Mouse (Mus musculus): ENCODE results near the gene Tubb2a. TPM values are rescaled to one million over a fixed set of nuclear protein-coding genes. Genes with fewer than 3 reads are reported as not detected.
A peak's percentile ranks its signal among the peaks of the same experiment; 100 is the strongest.

The Tubb2a gene
- polyA plus RNA-seq, 1 experiment from 2014 or later, result 197 TPM

DNA sequence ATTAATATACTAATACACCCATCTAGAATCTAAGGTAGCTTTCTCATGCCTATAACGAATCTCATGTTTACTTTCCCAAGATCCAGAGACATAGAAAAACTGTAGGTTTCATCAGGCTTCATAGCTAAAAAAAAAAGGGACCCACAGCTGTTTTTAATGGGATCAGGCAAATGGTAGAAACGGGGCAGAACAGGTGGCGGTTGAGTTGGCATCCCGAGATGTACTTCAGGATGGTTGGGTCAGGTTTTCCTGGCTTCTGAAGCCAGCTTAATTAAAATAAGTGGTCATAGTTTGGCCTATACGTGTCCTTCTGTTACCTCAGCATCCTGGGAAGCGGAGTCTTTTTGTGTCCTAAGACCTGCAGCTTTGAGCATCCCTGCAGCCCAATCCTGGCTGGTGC lies 6.0 kb downstream of the Tubb2a start:
- 0 out of 2 replicates have a peak, but pooled peaks cover 4% of the 10 kb centered on the region for H3K36me3 ChIP-seq
- WGBS, result 84% methylated on average over 6 of the region's 6 CpGs
- peaks cover 7% of the 10 kb centered on the region for H3K4me1 ChIP-seq

DNA sequence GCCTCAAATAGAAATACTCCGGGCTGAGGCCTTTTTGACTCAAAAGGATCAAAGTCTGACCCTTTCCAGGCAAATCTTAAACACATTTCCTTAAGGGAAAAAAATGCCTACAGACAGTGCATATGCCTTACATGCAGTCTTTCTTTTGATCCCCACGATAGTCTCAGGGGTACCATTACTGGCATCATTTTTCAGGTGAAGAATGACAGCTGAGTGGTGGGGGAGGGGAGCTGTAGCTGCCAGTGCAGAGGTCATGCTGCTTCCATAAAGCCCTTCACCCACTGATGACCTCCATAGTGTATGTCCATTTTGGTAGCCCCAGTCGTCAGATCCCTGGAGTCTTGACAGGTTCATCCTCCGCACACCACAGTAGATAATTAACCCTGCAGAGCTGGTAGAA lies 7.5 kb downstream of the Tubb2a start:
- no peak overlapping the region for H3K27ac ChIP-seq
- H3K27me3 ChIP-seq, result no peaks in the 10 kb centered on the region
- H3K9me3 ChIP-seq, result no peaks in the 10 kb centered on the region
- H3K36me3 ChIP-seq, result 0 out of 2 replicates have a peak, but pooled peaks cover 4% of the 10 kb centered on the region
- H3K4me1 ChIP-seq, result no peaks in the 10 kb centered on the region
- H3K9ac ChIP-seq, result no peak overlapping the region
- no peak overlapping the region for H3K4me2 ChIP-seq
- no peak overlapping the region for H3K4me3 ChIP-seq
- no peak for ATAC-seq (ENCODE audit: borderline replicate concordance, extremely low read depth, low FRiP score, low TSS enrichment)
- WGBS, result 27% methylated on average over 4 of the region's 4 CpGs

More for the DNA sequence above, 6.0 kb downstream of the Tubb2a start:
- Histone ChIP-seq H3K9ac (no peak overlapping the region), H3K9me3 (no peaks in the 10 kb centered on the region), H3K4me3 (no peak overlapping the region), H3K27ac (no peak overlapping the region), H3K27me3 (no peaks in the 10 kb centered on the region), H3K4me2 (no peak overlapping the region)
- no peak for ATAC-seq (ENCODE audit: borderline replicate concordance, extremely low read depth, low FRiP score, low TSS enrichment)

DNA sequence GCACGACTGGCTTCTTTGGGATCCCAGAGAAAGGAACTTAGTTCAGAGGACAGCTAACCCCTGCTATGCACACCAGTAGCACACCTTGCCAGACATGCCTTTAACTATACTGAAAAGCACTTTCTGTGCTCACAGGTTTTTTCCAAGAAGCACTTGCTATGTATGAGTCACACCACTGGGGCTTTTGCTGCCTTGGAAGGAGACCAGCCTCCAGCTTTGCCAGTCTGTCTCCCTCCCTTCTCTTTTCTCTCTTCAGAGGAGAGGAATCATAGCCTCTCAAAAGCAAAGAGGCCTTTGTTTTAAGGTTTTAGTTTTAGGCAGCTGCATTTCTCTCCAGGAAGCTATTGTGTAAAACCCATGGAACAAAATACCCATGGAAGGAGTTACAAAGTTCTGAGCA lies 11.5 kb downstream of the Tubb2a start:
- 49% methylated on average over 1 of the region's 1 CpGs for WGBS
- Histone ChIP-seq H3K27me3 (no peaks in the 10 kb centered on the region), H3K27ac (no peak overlapping the region), H3K4me1 (no peaks in the 10 kb centered on the region), H3K4me2 (no peak overlapping the region), H3K4me3 (no peak overlapping the region), H3K9me3 (no peaks in the 10 kb centered on the region), H3K9ac (no peak overlapping the region), H3K36me3 (no peaks in the 10 kb centered on the region)
- no peak for ATAC-seq (ENCODE audit: borderline replicate concordance, extremely low read depth, low FRiP score, low TSS enrichment)

DNA sequence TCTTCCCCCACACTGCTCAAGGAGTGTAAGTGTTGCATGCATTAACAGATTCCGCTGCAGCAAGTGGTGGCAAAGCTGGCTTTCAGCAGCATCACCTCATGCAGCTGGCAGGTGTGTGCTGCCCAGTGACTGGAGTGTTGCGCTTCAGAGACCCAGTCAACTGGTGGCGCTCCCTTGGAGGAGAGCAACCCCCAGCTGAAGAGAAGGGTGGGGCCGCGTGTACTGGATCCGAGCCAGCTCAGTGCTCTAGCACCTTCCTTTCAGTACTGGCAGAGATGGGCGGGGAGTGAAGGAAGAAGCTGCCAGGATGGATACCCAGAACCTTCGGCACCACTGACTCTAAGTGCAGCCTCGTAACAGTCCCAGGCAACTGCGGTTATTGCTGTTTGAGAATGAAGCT lies 15.3 kb downstream of the Tubb2a start:
- Histone ChIP-seq H3K27ac (no peak overlapping the region), H3K9me3 (no peaks in the 10 kb centered on the region), H3K4me3 (no peak overlapping the region), H3K4me1 (no peaks in the 10 kb centered on the region), H3K9ac (no peak overlapping the region), H3K27me3 (no peaks in the 10 kb centered on the region), H3K4me2 (no peak overlapping the region), H3K36me3 (0 out of 2 replicates have a peak, but pooled peaks cover 8% of the 10 kb centered on the region)
- no peak for ATAC-seq (ENCODE audit: borderline replicate concordance, extremely low read depth, low FRiP score, low TSS enrichment)
- WGBS, result 76% methylated on average over 10 of the region's 10 CpGs

DNA sequence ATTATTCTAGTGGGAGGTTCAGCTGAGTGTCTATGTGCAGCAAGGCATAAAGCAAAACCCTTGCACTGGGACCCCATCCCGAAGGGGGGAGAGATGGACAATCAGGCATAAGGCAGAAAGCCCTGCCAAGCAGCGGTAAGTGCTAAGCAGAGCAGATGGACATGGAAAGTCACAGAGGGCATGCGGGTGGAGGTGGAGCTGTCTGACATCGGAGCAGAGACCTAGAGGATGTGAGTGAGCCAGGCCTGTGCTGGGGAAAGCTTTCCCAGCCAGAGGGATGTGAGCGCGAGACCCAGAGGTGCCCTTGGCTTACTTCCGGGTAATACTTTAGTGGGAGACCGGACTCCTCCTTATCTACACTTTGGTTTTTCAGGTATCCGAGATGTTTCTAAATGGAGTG lies 17.7 kb downstream of the Tubb2a start:
- peaks cover 17% of the 10 kb centered on the region; the same call in 1 of the 2 replicates for H3K36me3 ChIP-seq
- H3K4me2 ChIP-seq, result no peak overlapping the region
- no peaks in the 10 kb centered on the region for H3K4me1 ChIP-seq
- WGBS, result 82% methylated on average over 9 of the region's 9 CpGs
- H3K27ac ChIP-seq, result no peak overlapping the region
- no peaks in the 10 kb centered on the region for H3K27me3 ChIP-seq
- H3K9me3 ChIP-seq, result no peaks in the 10 kb centered on the region
- ATAC-seq (ENCODE audit: borderline replicate concordance, extremely low read depth, low FRiP score, low TSS enrichment), result no peak
- no peak overlapping the region for H3K4me3 ChIP-seq
- H3K9ac ChIP-seq, result no peak overlapping the region

DNA sequence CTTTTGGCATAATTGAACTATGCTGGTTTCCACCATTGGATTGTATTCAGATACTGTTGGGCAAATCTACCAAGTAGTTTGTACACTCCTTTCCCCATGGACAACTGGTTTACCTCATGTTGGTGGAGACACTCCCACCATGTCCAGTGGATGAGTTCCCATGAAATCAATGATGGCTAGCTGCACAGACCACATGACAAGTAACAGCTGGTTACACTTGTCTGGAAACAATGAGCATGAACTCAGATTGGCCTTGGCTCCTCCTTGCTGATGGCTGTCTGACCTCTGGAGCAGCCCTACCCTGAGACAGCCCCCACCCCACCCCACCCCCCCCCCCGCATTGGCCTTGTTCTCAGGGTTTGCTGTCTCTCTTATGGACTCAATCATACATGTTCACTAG lies 20.6 kb downstream of the Tubb2a start:
- Histone ChIP-seq H3K4me1 (peaks cover 11% of the 10 kb centered on the region; the same call in 1 of the 2 replicates), H3K36me3 (peaks cover 17% of the 10 kb centered on the region; the same call in 1 of the 2 replicates), H3K27ac (no peak overlapping the region), H3K9ac (no peak overlapping the region), H3K4me3 (no peak overlapping the region), H3K9me3 (no peaks in the 10 kb centered on the region), H3K27me3 (no peaks in the 10 kb centered on the region), H3K4me2 (no peak overlapping the region)
- ATAC-seq (ENCODE audit: borderline replicate concordance, extremely low read depth, low FRiP score, low TSS enrichment), result no peak
- 90% methylated on average over 1 of the region's 1 CpGs for WGBS

DNA sequence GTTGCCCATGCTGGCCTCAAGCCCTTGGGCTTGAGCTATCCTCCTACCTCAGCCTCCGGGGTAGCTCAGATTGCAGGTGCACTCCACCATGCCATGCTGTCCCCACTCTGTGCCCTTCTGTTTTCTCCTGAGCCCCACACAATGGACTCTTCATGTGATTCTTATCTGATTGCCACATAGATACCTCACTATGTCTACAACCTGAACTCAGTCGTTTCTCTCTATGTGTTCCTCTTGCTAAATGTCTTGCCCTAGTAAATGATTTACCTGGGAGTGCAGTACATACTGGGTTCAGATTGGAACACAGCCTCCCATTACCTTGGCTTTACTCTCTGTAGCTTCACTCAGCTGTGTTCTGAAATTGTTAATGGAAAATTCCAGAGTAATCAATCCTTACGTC lies 22.8 kb downstream of the Tubb2a start:
- Histone ChIP-seq H3K4me3 (no peak overlapping the region), H3K36me3 (peaks cover 17% of the 10 kb centered on the region; the same call in 1 of the 2 replicates), H3K9ac (no peak overlapping the region), H3K9me3 (no peaks in the 10 kb centered on the region), H3K27ac (peak overlapping the region; percentile 71), H3K27me3 (no peaks in the 10 kb centered on the region), H3K4me2 (no peak overlapping the region), H3K4me1 (peaks cover 11% of the 10 kb centered on the region; the same call in 1 of the 2 replicates)
- peak; percentile 55; the same call in 1 of the 2 replicates for ATAC-seq (ENCODE audit: borderline replicate concordance, extremely low read depth, low FRiP score, low TSS enrichment)
- 59% methylated on average over 3 of the region's 3 CpGs for WGBS

DNA sequence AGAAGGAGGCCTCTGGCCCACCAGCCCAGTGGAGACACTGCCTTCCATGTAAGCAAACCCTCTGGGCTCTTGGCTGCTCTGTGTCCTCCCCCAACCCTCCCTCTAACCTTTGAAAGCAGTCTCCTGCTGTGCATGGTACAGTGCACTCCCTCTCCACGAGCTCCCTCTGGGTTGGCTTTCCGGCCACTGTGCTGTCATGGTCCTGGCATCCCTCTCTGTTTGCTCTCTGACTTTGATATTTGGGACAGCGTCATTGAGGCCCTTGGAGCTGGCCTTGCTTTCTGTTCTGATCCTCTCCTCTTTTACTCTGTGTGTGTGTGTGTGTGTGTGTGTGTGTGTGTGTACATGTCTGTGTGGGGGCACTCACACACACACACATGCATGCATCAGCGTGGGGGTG lies 23.4 kb downstream of the Tubb2a start:
- peak overlapping the region; percentile 71 for H3K27ac ChIP-seq
- WGBS, result 57% methylated on average over 4 of the region's 4 CpGs
- H3K9ac ChIP-seq, result no peak overlapping the region
- H3K27me3 ChIP-seq, result no peaks in the 10 kb centered on the region
- no peak overlapping the region for H3K4me2 ChIP-seq
- no peak overlapping the region for H3K4me3 ChIP-seq
- peaks cover 17% of the 10 kb centered on the region; the same call in 1 of the 2 replicates for H3K36me3 ChIP-seq
- peaks cover 11% of the 10 kb centered on the region; the same call in 1 of the 2 replicates for H3K4me1 ChIP-seq
- ATAC-seq (ENCODE audit: borderline replicate concordance, extremely low read depth, low FRiP score, low TSS enrichment), result peak; percentile 67
- no peaks in the 10 kb centered on the region for H3K9me3 ChIP-seq

DNA sequence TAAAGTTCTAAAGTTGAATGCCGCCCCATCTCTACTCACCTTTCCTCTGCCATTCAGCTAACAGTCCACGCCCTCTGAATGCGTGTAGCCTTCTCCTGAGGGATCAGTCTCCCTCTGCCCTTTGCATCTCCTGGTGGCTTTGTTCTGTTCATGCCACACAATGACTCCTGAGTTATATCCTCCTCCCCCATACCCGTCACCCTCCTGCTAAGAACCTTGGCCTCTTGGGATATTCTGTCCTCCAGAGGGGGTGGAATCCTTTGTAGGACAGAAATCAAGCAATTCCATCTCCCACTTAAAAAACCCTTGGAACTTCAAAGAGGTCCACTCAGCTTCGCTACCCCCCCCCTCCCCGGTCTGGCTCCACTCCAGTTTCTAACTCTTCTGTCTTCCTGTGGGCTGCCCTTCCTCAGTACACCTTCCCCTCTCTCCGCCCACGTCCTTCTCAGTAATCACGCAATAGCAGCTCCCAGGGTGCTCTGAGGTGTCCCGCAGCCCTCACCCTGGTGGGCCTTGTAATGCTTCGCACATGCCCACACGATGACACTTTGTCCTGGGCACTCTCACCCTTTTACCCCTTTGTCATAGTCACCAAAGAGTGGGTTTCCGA lies 24.0 kb downstream of the Tubb2a start:
- Histone ChIP-seq H3K4me2 (no peak overlapping the region; the same call in 1 of the 2 replicates), H3K27ac (peak overlapping the region; percentile 76), H3K9me3 (no peaks in the 10 kb centered on the region), H3K36me3 (peaks cover 17% of the 10 kb centered on the region; the same call in 1 of the 2 replicates), H3K4me3 (no peak overlapping the region), H3K27me3 (no peaks in the 10 kb centered on the region), H3K9ac (no peak overlapping the region), H3K4me1 (peaks cover 11% of the 10 kb centered on the region; the same call in 1 of the 2 replicates)
- 48% methylated on average over 13 of the region's 13 CpGs for WGBS
- peak; percentile 70 for ATAC-seq (ENCODE audit: borderline replicate concordance, extremely low read depth, low FRiP score, low TSS enrichment)

DNA sequence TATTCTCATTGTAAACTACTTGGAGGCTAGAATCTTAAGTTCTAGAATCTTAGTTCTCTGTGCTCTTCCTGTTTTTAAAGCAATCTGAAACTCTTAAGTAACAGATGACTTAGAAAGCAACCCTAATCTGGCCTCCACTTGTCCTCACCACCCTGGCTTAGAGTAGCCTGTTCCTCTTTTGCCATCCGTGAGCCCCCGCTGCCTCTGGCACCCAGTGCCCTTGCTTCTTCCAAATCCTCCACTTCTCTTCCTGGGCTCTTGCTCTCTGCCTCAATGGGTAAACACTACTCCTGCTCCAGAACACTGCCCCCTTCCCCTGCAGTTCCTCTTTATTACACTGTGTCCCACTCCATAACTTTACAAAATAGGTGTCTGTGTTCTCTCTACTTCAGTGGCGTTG lies 26.1 kb downstream of the Tubb2a start:
- Histone ChIP-seq H3K27ac (no peak overlapping the region), H3K4me3 (no peak overlapping the region), H3K4me2 (no peak overlapping the region), H3K9me3 (no peaks in the 10 kb centered on the region), H3K36me3 (peaks cover 19% of the 10 kb centered on the region; the same call in 1 of the 2 replicates), H3K27me3 (no peaks in the 10 kb centered on the region), H3K4me1 (peaks cover 13% of the 10 kb centered on the region; the same call in 1 of the 2 replicates), H3K9ac (no peak overlapping the region)
- no peak for ATAC-seq (ENCODE audit: borderline replicate concordance, extremely low read depth, low FRiP score, low TSS enrichment)
- WGBS, result 80% methylated on average over 3 of the region's 3 CpGs

DNA sequence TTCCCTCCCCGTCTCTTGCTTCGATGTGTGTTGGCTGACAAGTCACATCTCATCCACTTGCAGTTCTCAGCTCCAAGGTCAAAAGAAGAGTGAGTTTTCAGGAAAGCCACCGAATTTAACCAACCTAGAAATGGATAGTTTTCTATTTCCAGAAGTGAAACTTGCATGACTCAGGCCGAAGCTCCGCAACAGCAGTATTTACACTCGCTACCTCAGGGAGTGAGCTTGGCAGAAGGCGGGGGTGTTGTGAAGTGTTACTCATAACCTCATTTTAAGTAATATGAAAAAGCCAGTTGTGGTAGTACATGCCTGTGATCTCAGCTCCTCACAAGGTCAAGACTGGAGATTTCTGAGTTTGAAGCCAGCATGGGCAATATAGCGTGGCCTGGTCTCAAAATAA lies 27.3 kb downstream of the Tubb2a start:
- no peak for ATAC-seq (ENCODE audit: borderline replicate concordance, extremely low read depth, low FRiP score, low TSS enrichment)
- Histone ChIP-seq H3K4me2 (no peak overlapping the region), H3K27me3 (no peaks in the 10 kb centered on the region), H3K9me3 (no peaks in the 10 kb centered on the region), H3K9ac (no peak overlapping the region), H3K36me3 (peaks cover 11% of the 10 kb centered on the region; the same call in 1 of the 2 replicates), H3K27ac (no peak overlapping the region), H3K4me1 (peaks cover 15% of the 10 kb centered on the region; the same call in 1 of the 2 replicates), H3K4me3 (no peak overlapping the region)
- 88% methylated on average over 8 of the region's 8 CpGs for WGBS

DNA sequence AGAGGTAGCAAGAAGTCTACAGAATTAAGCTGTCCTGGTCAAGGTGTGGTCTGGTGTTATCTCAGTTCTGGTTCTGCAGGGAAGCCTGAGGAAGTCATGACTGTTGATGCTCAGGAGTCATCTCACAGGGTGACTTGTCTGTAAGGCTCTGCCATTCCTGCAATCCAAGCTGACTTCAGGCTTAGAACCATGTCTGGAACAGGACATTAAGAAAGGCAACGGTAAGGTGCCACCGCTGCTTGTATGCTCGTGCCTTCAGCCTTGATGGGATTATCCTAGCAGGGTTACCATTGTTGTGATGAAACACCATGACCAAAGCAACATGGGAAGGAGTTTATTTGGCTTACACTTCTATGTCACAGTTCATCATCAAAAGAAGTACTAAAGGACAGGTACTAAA lies 30.3 kb downstream of the Tubb2a start:
- H3K9me3 ChIP-seq, result no peaks in the 10 kb centered on the region
- H3K27ac ChIP-seq, result no peak overlapping the region
- H3K36me3 ChIP-seq, result peaks cover 9% of the 10 kb centered on the region; the same call in 1 of the 2 replicates
- H3K9ac ChIP-seq, result no peak overlapping the region
- no peak for ATAC-seq (ENCODE audit: borderline replicate concordance, extremely low read depth, low FRiP score, low TSS enrichment)
- 0 out of 2 replicates have a peak, but pooled peaks cover 4% of the 10 kb centered on the region for H3K4me1 ChIP-seq
- 90% methylated on average over 3 of the region's 3 CpGs for WGBS
- H3K4me3 ChIP-seq, result no peak overlapping the region
- H3K27me3 ChIP-seq, result no peaks in the 10 kb centered on the region
- H3K4me2 ChIP-seq, result no peak overlapping the region

All from lung, embryonic 15.5 days (tissue).